Mouse (Mus musculus): ENCODE data around the gene Dmrta1. TPM values are rescaled to one million over a fixed set of nuclear protein-coding genes. Genes with fewer than 3 reads are reported as not detected.

Gene Dmrta1
- polyA plus RNA-seq, 1 experiment from 2014 or later, result 0.20 TPM

- H3K4me1 ChIP-seq (ENCODE audit: control insufficient read depth, insufficient read depth, low read length), result no peaks in the 10 kb centered on the region
- H3K36me3 ChIP-seq (ENCODE audit: control insufficient read depth, insufficient read depth, low read length), result no peaks in the 10 kb centered on the region
- no peak overlapping the region for H3K9ac ChIP-seq (ENCODE audit: low read depth, low read length)
- ATAC-seq, result no peak
- 60% methylated on average over 2 of the region's 2 CpGs for WGBS
- H3K27ac ChIP-seq (ENCODE audit: low read length), result no peak overlapping the region
- H3K9me3 ChIP-seq (replicated peaks; ENCODE audit: control insufficient read depth, low read length, poor library complexity, severe bottlenecking), result no peaks in the 10 kb centered on the region
- no peak overlapping the region for H3K4me3 ChIP-seq (ENCODE audit: low read depth, low read length)
- H3K4me2 ChIP-seq (ENCODE audit: low read length), result no peak overlapping the region
- H3K27me3 ChIP-seq (ENCODE audit: control insufficient read depth, insufficient read depth, low read depth, low read length), result no peaks in the 10 kb centered on the region
These were observed 15.8 kb upstream of the Dmrta1 start for GRCm38 (mm10) chr4:89663406-89663805.

- no peak overlapping the region for H3K4me2 ChIP-seq (ENCODE audit: low read length)
- H3K9ac ChIP-seq (ENCODE audit: low read depth, low read length), result no peak overlapping the region
- H3K4me1 ChIP-seq (ENCODE audit: control insufficient read depth, insufficient read depth, low read length), result no peaks in the 10 kb centered on the region
- no peak for ATAC-seq
- H3K9me3 ChIP-seq (replicated peaks; ENCODE audit: control insufficient read depth, low read length, poor library complexity, severe bottlenecking), result no peaks in the 10 kb centered on the region
- no peaks in the 10 kb centered on the region for H3K27me3 ChIP-seq (ENCODE audit: control insufficient read depth, insufficient read depth, low read depth, low read length)
- no peak overlapping the region for H3K27ac ChIP-seq (ENCODE audit: low read length)
- 90% methylated on average over 3 of the region's 3 CpGs for WGBS
- no peak overlapping the region for H3K4me3 ChIP-seq (ENCODE audit: low read depth, low read length)
- no peaks in the 10 kb centered on the region for H3K36me3 ChIP-seq (ENCODE audit: control insufficient read depth, insufficient read depth, low read length)
These were observed 4.5 kb upstream of the Dmrta1 start for GRCm38 (mm10) chr4:89674711-89675110.

GRCm38 (mm10) chr4:89677903-89678302, 1.3 kb upstream of the Dmrta1 start:
- no peak overlapping the region for H3K9ac ChIP-seq (ENCODE audit: low read depth, low read length)
- no peak for ATAC-seq
- no peaks in the 10 kb centered on the region for H3K9me3 ChIP-seq (replicated peaks; ENCODE audit: control insufficient read depth, low read length, poor library complexity, severe bottlenecking)
- WGBS, result 14% methylated on average over 7 of the region's 7 CpGs
- no peak overlapping the region for H3K4me3 ChIP-seq (ENCODE audit: low read depth, low read length)
- no peaks in the 10 kb centered on the region for H3K4me1 ChIP-seq (ENCODE audit: control insufficient read depth, insufficient read depth, low read length)
- H3K4me2 ChIP-seq (ENCODE audit: low read length), result no peak overlapping the region
- H3K36me3 ChIP-seq (ENCODE audit: control insufficient read depth, insufficient read depth, low read length), result no peaks in the 10 kb centered on the region
- no peaks in the 10 kb centered on the region for H3K27me3 ChIP-seq (ENCODE audit: control insufficient read depth, insufficient read depth, low read depth, low read length)
- no peak overlapping the region for H3K27ac ChIP-seq (ENCODE audit: low read length)

- H3K27ac ChIP-seq (ENCODE audit: low read length), result no peak overlapping the region
- no peak overlapping the region for H3K4me3 ChIP-seq (ENCODE audit: low read depth, low read length)
- no peak overlapping the region for H3K9ac ChIP-seq (ENCODE audit: low read depth, low read length)
- H3K36me3 ChIP-seq (ENCODE audit: control insufficient read depth, insufficient read depth, low read length), result no peaks in the 10 kb centered on the region
- no peak overlapping the region for H3K4me2 ChIP-seq (ENCODE audit: low read length)
- no peaks in the 10 kb centered on the region for H3K27me3 ChIP-seq (ENCODE audit: control insufficient read depth, insufficient read depth, low read depth, low read length)
- H3K9me3 ChIP-seq (replicated peaks; ENCODE audit: control insufficient read depth, low read length, poor library complexity, severe bottlenecking), result no peaks in the 10 kb centered on the region
- WGBS, result 13% methylated on average over 5 of the region's 5 CpGs
- ATAC-seq, result peak; percentile 39; the same call in 1 of the 2 replicates
- no peaks in the 10 kb centered on the region for H3K4me1 ChIP-seq (ENCODE audit: control insufficient read depth, insufficient read depth, low read length)
These were observed 523 bp upstream of the Dmrta1 start for GRCm38 (mm10) chr4:89678713-89679112.

GRCm38 (mm10) chr4:89687961-89688803, 8.9 kb downstream of the Dmrta1 start:
- peak; percentile 86 for ATAC-seq
- under 1% methylated on average over 75 of the region's 78 CpGs for WGBS
- Histone ChIP-seq H3K4me3 (ENCODE audit: low read depth, low read length) (peak overlapping the region; percentile 52), H3K36me3 (ENCODE audit: control insufficient read depth, insufficient read depth, low read length) (no peaks in the 10 kb centered on the region), H3K4me1 (ENCODE audit: control insufficient read depth, insufficient read depth, low read length) (peaks cover 3% of the 10 kb centered on the region; the same call in 1 of the 2 replicates), H3K9me3 (replicated peaks; ENCODE audit: control insufficient read depth, low read length, poor library complexity, severe bottlenecking) (no peaks in the 10 kb centered on the region), H3K4me2 (ENCODE audit: low read length) (peak overlapping the region; percentile 77), H3K27me3 (ENCODE audit: control insufficient read depth, insufficient read depth, low read depth, low read length) (peaks cover 8% of the 10 kb centered on the region), H3K27ac (ENCODE audit: low read length) (no peak overlapping the region), H3K9ac (ENCODE audit: low read depth, low read length) (peak overlapping the region; percentile 53)

GRCm38 (mm10) chr4:89688804-89689497, 9.7 kb downstream of the Dmrta1 start:
- ATAC-seq, result 0 out of 2 replicates have a peak, but pooled peaks have one; percentile 36
- H3K4me3 ChIP-seq (ENCODE audit: low read depth, low read length), result peak overlapping the region; percentile 52
- H3K9ac ChIP-seq (ENCODE audit: low read depth, low read length), result peak overlapping the region; percentile 53; the same call in 1 of the 2 replicates
- WGBS, result 2% methylated on average over 16 of the region's 16 CpGs
- peak overlapping the region; percentile 77 for H3K4me2 ChIP-seq (ENCODE audit: low read length)
- H3K27me3 ChIP-seq (ENCODE audit: control insufficient read depth, insufficient read depth, low read depth, low read length), result peaks cover 8% of the 10 kb centered on the region
- H3K4me1 ChIP-seq (ENCODE audit: control insufficient read depth, insufficient read depth, low read length), result peaks cover 3% of the 10 kb centered on the region; the same call in 1 of the 2 replicates
- H3K9me3 ChIP-seq (replicated peaks; ENCODE audit: control insufficient read depth, low read length, poor library complexity, severe bottlenecking), result no peaks in the 10 kb centered on the region
- no peak overlapping the region for H3K27ac ChIP-seq (ENCODE audit: low read length)
- no peaks in the 10 kb centered on the region for H3K36me3 ChIP-seq (ENCODE audit: control insufficient read depth, insufficient read depth, low read length)

- H3K27me3 ChIP-seq (ENCODE audit: control insufficient read depth, insufficient read depth, low read depth, low read length), result peaks cover 8% of the 10 kb centered on the region
- no peak overlapping the region for H3K4me2 ChIP-seq (ENCODE audit: low read length)
- H3K9me3 ChIP-seq (replicated peaks; ENCODE audit: control insufficient read depth, low read length, poor library complexity, severe bottlenecking), result no peaks in the 10 kb centered on the region
- H3K4me3 ChIP-seq (ENCODE audit: low read depth, low read length), result no peak overlapping the region
- no peak overlapping the region for H3K9ac ChIP-seq (ENCODE audit: low read depth, low read length)
- WGBS, result 84% methylated on average over 6 of the region's 6 CpGs
- H3K36me3 ChIP-seq (ENCODE audit: control insufficient read depth, insufficient read depth, low read length), result no peaks in the 10 kb centered on the region
- no peak overlapping the region for H3K27ac ChIP-seq (ENCODE audit: low read length)
- ATAC-seq, result no peak
- H3K4me1 ChIP-seq (ENCODE audit: control insufficient read depth, insufficient read depth, low read length), result peaks cover 3% of the 10 kb centered on the region; the same call in 1 of the 2 replicates
These were observed 12.7 kb downstream of the Dmrta1 start for GRCm38 (mm10) chr4:89691936-89692335.

- Histone ChIP-seq H3K36me3 (ENCODE audit: control insufficient read depth, insufficient read depth, low read length) (no peaks in the 10 kb centered on the region), H3K9me3 (replicated peaks; ENCODE audit: control insufficient read depth, low read length, poor library complexity, severe bottlenecking) (no peaks in the 10 kb centered on the region), H3K9ac (ENCODE audit: low read depth, low read length) (no peak overlapping the region), H3K4me1 (ENCODE audit: control insufficient read depth, insufficient read depth, low read length) (peaks cover 3% of the 10 kb centered on the region; the same call in 1 of the 2 replicates), H3K27ac (ENCODE audit: low read length) (no peak overlapping the region), H3K4me2 (ENCODE audit: low read length) (no peak overlapping the region), H3K4me3 (ENCODE audit: low read depth, low read length) (no peak overlapping the region), H3K27me3 (ENCODE audit: control insufficient read depth, insufficient read depth, low read depth, low read length) (peaks cover 8% of the 10 kb centered on the region)
- 33% methylated on average over 1 of the region's 1 CpGs for WGBS
- no peak for ATAC-seq
These were observed 13.5 kb downstream of the Dmrta1 start for GRCm38 (mm10) chr4:89692780-89693179.

GRCm38 (mm10) chr4:89695589-89695988, 16.4 kb downstream of the Dmrta1 start:
- Histone ChIP-seq H3K36me3 (ENCODE audit: control insufficient read depth, insufficient read depth, low read length) (no peaks in the 10 kb centered on the region), H3K9ac (ENCODE audit: low read depth, low read length) (no peak overlapping the region), H3K4me2 (ENCODE audit: low read length) (no peak overlapping the region), H3K27me3 (ENCODE audit: control insufficient read depth, insufficient read depth, low read depth, low read length) (no peaks in the 10 kb centered on the region), H3K4me3 (ENCODE audit: low read depth, low read length) (no peak overlapping the region), H3K27ac (ENCODE audit: low read length) (no peak overlapping the region), H3K4me1 (ENCODE audit: control insufficient read depth, insufficient read depth, low read length) (no peaks in the 10 kb centered on the region), H3K9me3 (replicated peaks; ENCODE audit: control insufficient read depth, low read length, poor library complexity, severe bottlenecking) (no peaks in the 10 kb centered on the region)
- WGBS, result 75% methylated on average over 5 of the region's 5 CpGs
- ATAC-seq, result no peak

All from midbrain, embryonic 16.5 days (tissue).